Mouse (Mus musculus) embryonic facial prominence, embryonic 14.5 days (tissue): ENCODE results near the gene Lap3. TPM values are rescaled to one million over a fixed set of nuclear protein-coding genes. Genes with fewer than 3 reads are reported as not detected.
A peak's percentile ranks its signal among the peaks of the same experiment; 100 is the strongest.

Source experiments
- ATAC-seq: fragments of 200-750 bp; cut with Nextera tagmentation; 2 replicates; pipeline ENCODE4 v1.8.0; 2017; ENCODE audit warnings: low read depth, moderate number of reproducible peaks, moderate TSS enrichment
- DNase-seq: peaks from one replicate; pipeline ENCODE4 v3.0.0-alpha.2; 2015; ENCODE audit warnings: low spot score
- H3K27ac ChIP-seq: fragments of 300-500 bp; sonication (generic); replicated peaks from 2 replicates; pipeline ENCODE4 v1.5.1; 2014; ENCODE audit warnings: low read depth, mild to moderate bottlenecking, low read length, moderate library complexity
- H3K27me3 ChIP-seq: fragments of 300-500 bp; sonication (generic); replicated peaks from 2 replicates; pipeline ENCODE4 v1.6.1; 2014; ENCODE audit warnings: low read length; ENCODE audit not compliant: control insufficient read depth, insufficient read depth
- H3K36me3 ChIP-seq: fragments of 300-500 bp; sonication (generic); 2 replicates; pipeline ENCODE4 v1.6.1; 2014; ENCODE audit warnings: low read length, mixed read lengths; ENCODE audit not compliant: control insufficient read depth, insufficient read depth
- H3K4me1 ChIP-seq: fragments of 300-500 bp; sonication (generic); 2 replicates; pipeline ENCODE4 v1.6.1; 2014; ENCODE audit warnings: antibody characterized with exemption, low read length; ENCODE audit not compliant: control insufficient read depth, insufficient read depth
- H3K4me2 ChIP-seq: fragments of 300-500 bp; sonication (generic); 2 replicates; pipeline ENCODE4 v1.6.1; 2014; ENCODE audit warnings: low read depth, mild to moderate bottlenecking, low read length, moderate library complexity, mixed read lengths
- H3K4me3 ChIP-seq: fragments of 300-500 bp; sonication (generic); 2 replicates; pipeline ENCODE4 v1.5.1; 2014; ENCODE audit warnings: low read depth, mild to moderate bottlenecking, low read length
- H3K9ac ChIP-seq: fragments of 300-500 bp; sonication (generic); 2 replicates; pipeline ENCODE4 v1.6.1; 2014; ENCODE audit warnings: low read depth, mild to moderate bottlenecking, low read length, moderate library complexity, mixed read lengths
- H3K9me3 ChIP-seq: fragments of 300-500 bp; sonication (generic); 2 replicates; pipeline ENCODE4 v1.6.1; 2016; ENCODE audit warnings: low read length; ENCODE audit not compliant: control insufficient read depth
- WGBS: fragments of 180-500 bp; shearing (Covaris S2); extraction: QIAGEN DNeasy Blood & Tissue Kit; methylation state at CpG from one replicate; pipeline ENCODE4 v1.1.7; 2014; 5-methylcytosine and 5-hydroxymethylcytosine counted together
- polyA plus RNA-seq: library from polyadenylated mRNA; unstranded; fragments of >200 nt; fragmentation: Nextera tagmentation; extraction: Ambion mirVana; gene quantifications from 2 replicates; pipeline ENCODE4 v1.2.1, GENCODE M21; 2014

Lap3 gene
- polyA plus RNA-seq, 1 experiment from 2014 or later, result 85.1 TPM

DNA sequence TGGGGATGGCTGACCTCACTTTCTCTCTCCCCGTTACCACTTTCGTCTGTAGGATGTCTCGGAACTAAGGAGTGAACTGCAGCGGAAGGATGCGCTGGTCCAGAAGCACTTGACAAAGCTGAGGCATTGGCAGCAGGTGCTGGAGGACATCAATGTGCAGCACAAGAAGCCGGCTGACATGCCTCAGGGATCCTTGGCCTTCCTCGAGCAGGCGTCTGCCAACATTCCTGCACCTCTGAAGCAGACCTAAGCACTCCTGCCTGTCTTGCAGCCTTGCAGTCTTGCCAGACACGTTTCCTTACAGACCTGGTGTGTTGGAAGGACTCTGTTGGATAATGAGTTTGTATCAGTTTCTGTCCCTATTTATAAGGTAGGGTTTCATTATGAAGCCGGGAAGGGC, 31.9 kb downstream of the Lap3 start:
- Histone ChIP-seq H3K36me3 (peaks cover 61% of the 10 kb centered on the region), H3K4me1 (peaks cover 8% of the 10 kb centered on the region), H3K27me3 (no peaks in the 10 kb centered on the region), H3K9ac (no peak overlapping the region), H3K4me2 (no peak overlapping the region), H3K27ac (no peak overlapping the region), H3K9me3 (no peaks in the 10 kb centered on the region), H3K4me3 (no peak overlapping the region)
- 94% methylated on average over 10 of the region's 10 CpGs for WGBS
- ATAC-seq, result no peak
- DNase-seq, result no peak

- WGBS, result 87% methylated on average over 4 of the region's 4 CpGs
- no peaks in the 10 kb centered on the region for H3K9me3 ChIP-seq
- no peaks in the 10 kb centered on the region for H3K27me3 ChIP-seq
- DNase-seq, result no peak
- H3K4me1 ChIP-seq, result peaks cover 3% of the 10 kb centered on the region; the same call in 1 of the 2 replicates
- H3K27ac ChIP-seq, result no peak overlapping the region
- no peak overlapping the region for H3K4me3 ChIP-seq
- no peak for ATAC-seq
- H3K9ac ChIP-seq, result no peak overlapping the region
- no peak overlapping the region for H3K4me2 ChIP-seq
- H3K36me3 ChIP-seq, result peaks cover 69% of the 10 kb centered on the region
Observed at GRCm38 (mm10) chr5:45526338-45526737, 33.2 kb downstream of the Lap3 start.

DNA sequence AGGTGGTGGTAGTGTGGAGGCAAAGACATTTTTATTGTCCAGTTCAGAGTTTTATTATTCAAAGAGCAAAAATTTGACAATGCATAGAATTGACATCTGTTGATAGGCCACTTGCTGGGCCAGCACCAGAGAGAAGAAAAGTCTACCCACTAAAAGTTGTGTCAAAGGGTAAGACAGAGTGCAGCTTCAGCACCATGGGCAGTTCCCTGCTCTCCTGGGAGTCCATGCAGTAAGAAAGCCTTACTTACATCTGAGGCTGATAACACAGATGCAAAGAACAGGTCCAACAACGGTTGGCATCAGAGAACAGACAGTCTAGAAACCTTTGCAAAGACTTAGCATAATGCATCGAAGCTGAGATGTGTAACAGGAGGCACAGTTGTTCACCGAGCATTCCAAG, 36.5 kb downstream of the Lap3 start:
- ATAC-seq, result no peak
- no peak overlapping the region for H3K4me3 ChIP-seq
- 88% methylated on average over 3 of the region's 3 CpGs for WGBS
- H3K27ac ChIP-seq, result no peak overlapping the region
- no peaks in the 10 kb centered on the region for H3K27me3 ChIP-seq
- no peaks in the 10 kb centered on the region for H3K4me1 ChIP-seq
- H3K9ac ChIP-seq, result no peak overlapping the region
- no peak overlapping the region for H3K4me2 ChIP-seq
- no peaks in the 10 kb centered on the region for H3K9me3 ChIP-seq
- H3K36me3 ChIP-seq, result peaks cover 58% of the 10 kb centered on the region
- peak; percentile 36 for DNase-seq

GRCm38 (mm10) chr5:45534319-45535098, 41.3 kb downstream of the Lap3 start:
- WGBS, result 5% methylated on average over 15 of the region's 17 CpGs
- peak; percentile 37 for DNase-seq
- Histone ChIP-seq H3K27me3 (no peaks in the 10 kb centered on the region), H3K36me3 (peaks cover 12% of the 10 kb centered on the region; the same call in 1 of the 2 replicates), H3K27ac (no peak overlapping the region), H3K9ac (no peak overlapping the region), H3K4me2 (peak overlapping the region; percentile 18; the same call in 1 of the 2 replicates), H3K9me3 (no peaks in the 10 kb centered on the region), H3K4me3 (no peak overlapping the region), H3K4me1 (no peaks in the 10 kb centered on the region)
- peak; percentile 86 for ATAC-seq

GRCm38 (mm10) chr5:45535177-45535576, 42.0 kb downstream of the Lap3 start:
- no peak overlapping the region for H3K9ac ChIP-seq
- no peak overlapping the region for H3K4me3 ChIP-seq
- DNase-seq (no peak), ATAC-seq (no peak)
- no peak overlapping the region for H3K27ac ChIP-seq
- H3K27me3 ChIP-seq, result no peaks in the 10 kb centered on the region
- H3K36me3 ChIP-seq, result peaks cover 12% of the 10 kb centered on the region; the same call in 1 of the 2 replicates
- H3K4me1 ChIP-seq, result no peaks in the 10 kb centered on the region
- 67% methylated on average over 4 of the region's 4 CpGs for WGBS
- H3K4me2 ChIP-seq, result no peak overlapping the region
- no peaks in the 10 kb centered on the region for H3K9me3 ChIP-seq

DNA sequence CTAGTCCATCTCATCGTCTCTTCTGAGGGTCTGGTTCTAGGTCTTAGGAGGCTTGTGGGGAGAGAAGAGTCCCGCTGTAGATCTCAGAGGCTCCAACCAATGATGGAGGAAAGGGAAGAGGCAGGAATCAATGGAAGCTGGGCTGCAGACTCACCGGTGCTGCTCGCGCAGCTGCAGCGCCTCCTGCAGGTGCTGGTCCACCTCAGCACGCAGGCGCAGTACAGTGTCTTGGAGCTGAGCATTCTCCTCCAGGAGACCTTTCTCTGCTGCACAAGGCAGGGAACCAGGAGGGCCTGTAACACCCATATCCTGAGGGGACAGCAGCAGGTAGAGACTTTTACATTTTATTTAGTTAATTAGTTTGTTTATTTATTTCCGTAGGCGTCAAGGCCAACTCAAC, 46.3 kb downstream of the Lap3 start:
- Histone ChIP-seq H3K9ac (no peak overlapping the region), H3K27me3 (no peaks in the 10 kb centered on the region), H3K4me2 (no peak overlapping the region), H3K36me3 (no peaks in the 10 kb centered on the region), H3K9me3 (no peaks in the 10 kb centered on the region), H3K4me1 (peaks cover 4% of the 10 kb centered on the region; the same call in 1 of the 2 replicates), H3K4me3 (no peak overlapping the region), H3K27ac (no peak overlapping the region)
- WGBS, result 55% methylated on average over 10 of the region's 10 CpGs
- no peak for DNase-seq
- ATAC-seq, result no peak

DNA sequence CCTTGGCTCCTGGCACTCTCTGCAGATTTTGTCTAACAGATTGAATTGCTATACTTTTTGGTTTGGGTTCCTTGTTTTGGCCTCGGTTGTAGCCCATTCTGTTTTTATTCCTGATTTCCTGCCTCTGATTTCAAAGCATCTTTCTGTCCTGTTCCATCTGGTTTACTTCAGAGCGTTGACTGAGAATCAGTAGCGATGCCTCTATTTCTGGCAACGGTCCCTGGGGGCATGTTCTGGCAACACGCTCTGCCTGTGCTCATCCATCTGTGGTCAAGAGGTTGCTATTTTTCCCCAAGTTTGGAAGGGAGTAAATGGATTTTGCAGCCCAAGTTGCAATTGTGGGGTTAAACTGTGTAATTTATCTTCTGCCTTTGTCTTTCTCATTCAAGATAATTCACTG, 50.2 kb downstream of the Lap3 start:
- no peaks in the 10 kb centered on the region for H3K27me3 ChIP-seq
- H3K9ac ChIP-seq, result no peak overlapping the region
- ATAC-seq (0 out of 2 replicates have a peak, but pooled peaks have one; percentile 18), DNase-seq (peak; percentile 67)
- no peak overlapping the region for H3K27ac ChIP-seq
- WGBS, result 15% methylated on average over 5 of the region's 5 CpGs
- no peaks in the 10 kb centered on the region for H3K36me3 ChIP-seq
- no peaks in the 10 kb centered on the region for H3K9me3 ChIP-seq
- peaks cover 4% of the 10 kb centered on the region; the same call in 1 of the 2 replicates for H3K4me1 ChIP-seq
- no peak overlapping the region for H3K4me2 ChIP-seq
- no peak overlapping the region for H3K4me3 ChIP-seq

- ATAC-seq, result no peak
- H3K4me1 ChIP-seq, result no peaks in the 10 kb centered on the region
- no peaks in the 10 kb centered on the region for H3K27me3 ChIP-seq
- no peak for DNase-seq
- no peaks in the 10 kb centered on the region for H3K9me3 ChIP-seq
- no peak overlapping the region for H3K4me3 ChIP-seq
- no peak overlapping the region for H3K9ac ChIP-seq
- H3K36me3 ChIP-seq, result no peaks in the 10 kb centered on the region
- no peak overlapping the region for H3K27ac ChIP-seq
- WGBS, result 87% methylated on average over 1 of the region's 1 CpGs
- H3K4me2 ChIP-seq, result no peak overlapping the region
Observed at GRCm38 (mm10) chr5:45549586-45549985, 56.4 kb downstream of the Lap3 start.
